Mouse (Mus musculus): Measurements from ENCODE around the gene B3gat1.
A peak's percentile ranks its signal among the peaks of the same experiment; 100 is the strongest.

The B3gat1 gene

DNA sequence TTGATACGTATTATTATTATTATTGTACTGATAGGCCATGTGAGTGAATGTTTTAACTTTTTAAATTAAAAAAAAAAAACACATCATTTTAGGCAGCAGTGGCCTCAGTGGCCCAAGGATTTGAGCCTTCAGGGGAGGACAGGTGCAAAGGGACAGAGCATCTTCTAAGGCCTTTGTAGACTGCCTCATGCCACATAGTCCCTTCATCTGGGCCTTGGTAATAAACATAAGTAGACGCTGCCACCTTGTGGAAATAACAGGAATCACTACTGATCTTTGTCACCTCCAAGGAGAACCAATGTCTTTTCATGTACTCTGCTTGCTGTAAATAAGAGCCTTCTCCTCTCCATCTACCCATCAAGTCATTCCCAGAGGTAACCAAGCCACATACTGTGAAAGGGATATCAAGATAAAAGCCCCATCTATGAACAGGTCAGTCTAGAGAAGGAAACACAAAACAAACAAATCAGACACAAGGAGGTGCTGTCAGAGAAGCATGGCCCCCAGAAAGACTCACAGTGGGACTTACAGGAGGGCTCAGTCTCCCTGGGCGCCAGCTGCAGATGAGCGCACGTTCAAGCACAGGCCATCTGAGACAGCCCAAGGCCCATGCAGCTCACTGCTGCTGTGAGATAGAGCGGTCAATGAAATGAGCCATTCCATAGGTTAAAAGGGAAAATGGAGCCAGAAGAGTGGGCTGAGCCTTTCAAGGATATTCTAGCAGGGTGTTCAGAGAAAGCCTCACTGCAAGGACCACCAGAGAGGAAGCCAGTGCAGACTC lies 42.8 kb downstream of the B3gat1 start:
- peak in 1 of 2 experiments; percentile 76 for DNase-seq (ENCODE audit: low spot score in 2 of 2)

DNA sequence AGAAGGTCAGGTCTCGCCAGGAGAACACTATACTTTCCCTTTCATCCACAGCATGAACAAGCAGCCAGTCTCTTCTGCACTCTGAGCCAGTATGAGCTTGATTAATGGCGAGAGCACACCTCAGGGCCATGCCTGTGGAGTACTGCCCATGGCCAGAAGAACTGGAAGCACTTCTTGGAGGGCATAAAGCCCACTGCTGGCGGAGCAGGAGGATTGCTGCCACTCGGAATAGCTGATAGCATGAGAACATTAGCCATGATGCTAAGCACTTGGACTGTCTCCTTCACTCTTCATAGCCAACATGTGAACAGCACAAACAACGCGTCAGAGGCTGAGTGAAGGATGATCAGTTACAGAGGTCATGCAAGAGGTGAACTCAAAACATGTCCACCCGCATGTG lies 44.9 kb downstream of the B3gat1 start:
- no peak for DNase-seq (ENCODE audit: low spot score in 2 of 2)

DNA sequence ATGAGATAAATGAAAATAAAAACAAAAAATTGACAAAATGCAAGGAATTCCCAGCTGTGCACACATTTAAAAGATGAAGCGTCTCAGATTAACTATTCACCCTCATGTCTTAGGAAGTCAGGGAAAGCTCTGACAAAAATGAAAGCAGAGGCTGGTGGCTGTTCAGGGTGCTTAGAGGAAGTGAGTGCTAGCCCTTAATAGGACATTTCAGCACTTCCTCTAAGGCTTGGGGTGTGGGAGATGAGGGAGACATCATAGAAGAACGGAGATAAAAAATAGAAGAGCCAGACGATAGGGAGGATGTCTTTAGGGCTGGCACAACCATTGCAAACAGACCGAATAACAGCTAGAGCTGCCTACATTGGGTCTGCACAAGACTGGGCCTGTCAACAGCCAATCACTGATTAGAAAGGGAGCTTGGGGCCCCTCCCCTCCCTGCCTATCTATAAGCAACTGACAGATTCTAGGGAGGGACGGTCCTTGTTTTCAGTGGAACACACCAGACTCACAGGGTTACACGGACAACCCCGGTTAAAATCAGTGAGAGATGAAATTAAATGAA lies 50.0 kb downstream of the B3gat1 start:
- DNase-seq (ENCODE audit: low spot score in 2 of 2) = no peak

DNA sequence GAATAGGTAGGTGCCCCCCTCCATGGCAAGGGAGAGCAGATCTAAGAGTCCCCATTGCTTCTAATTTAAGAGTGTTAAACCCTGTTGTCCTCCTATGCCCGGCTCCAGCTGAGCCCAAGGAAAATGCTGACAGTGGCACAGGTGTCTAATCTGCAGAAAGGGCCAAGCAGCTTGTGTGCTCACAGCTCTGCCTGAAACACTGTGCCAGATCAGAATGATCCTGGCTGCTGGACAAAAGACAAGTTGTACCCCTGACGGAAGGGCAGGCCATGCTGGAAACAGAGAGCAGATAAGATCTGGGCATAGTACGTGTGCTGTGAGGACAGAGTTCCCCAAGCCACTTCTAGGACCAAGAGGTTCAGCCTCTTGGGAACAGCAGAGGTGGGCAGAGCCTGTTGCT lies 59.3 kb downstream of the B3gat1 start:
- DNase-seq (ENCODE audit: low spot score in 2 of 2) = no peak

DNA sequence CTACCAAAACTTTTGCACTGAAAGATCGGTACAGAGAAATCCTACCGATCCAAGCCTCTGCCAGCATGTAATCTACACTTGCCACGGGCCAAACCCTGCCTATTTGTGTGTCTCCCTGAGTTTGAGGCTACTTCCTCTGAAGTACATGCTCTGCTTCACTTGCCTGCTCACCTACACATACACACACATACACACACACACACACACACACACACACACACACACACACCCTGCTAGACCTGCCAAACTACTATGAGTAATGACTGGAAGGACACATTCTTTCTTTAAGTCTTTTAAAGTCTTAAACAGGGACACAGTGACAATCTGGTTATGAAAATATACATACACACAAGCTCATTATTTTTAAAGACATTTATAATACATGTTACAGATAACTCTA lies 64.7 kb downstream of the B3gat1 start:
- no peak for DNase-seq (ENCODE audit: low spot score in 2 of 2)

DNA sequence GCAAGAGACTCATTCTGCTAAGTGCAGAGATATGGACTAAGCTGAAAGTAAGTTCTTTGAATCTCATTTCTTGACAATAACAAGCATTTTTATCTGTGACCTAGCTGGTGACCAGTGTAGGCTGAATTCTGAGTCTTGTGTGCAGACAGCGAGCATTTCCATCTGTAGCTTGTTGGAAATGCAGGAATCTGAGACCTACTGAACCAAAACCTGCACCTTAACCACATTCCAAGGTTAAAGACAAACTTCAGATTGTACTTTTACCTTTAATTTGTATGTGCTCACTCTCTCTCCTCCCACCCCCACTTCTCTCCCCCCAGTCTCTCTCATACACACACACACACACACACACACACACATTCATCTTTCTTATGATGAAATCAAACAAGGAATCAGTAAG lies 65.2 kb downstream of the B3gat1 start:
- DNase-seq (ENCODE audit: low spot score in 2 of 2) = no peak

DNA sequence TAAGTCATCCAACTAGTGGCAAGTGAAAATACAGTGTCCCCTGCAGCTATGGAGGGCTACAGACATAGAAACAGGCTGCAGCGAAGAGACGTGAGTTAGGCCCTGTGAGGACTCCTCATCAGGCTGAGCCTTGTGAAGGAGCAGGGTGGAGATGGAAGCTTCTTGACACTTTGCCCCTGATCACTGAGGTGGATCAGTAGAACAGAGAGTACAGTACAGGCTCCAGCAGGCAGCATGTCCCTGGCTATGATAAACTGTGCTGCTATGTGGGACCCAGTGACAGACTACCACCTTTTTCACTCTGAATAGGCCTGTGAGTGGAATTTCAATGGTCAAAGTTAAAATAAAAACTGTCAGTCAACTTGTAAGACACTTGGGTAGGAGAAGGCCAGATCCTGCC lies 66.8 kb downstream of the B3gat1 start:
- no peak for DNase-seq (ENCODE audit: low spot score in 2 of 2)

DNA sequence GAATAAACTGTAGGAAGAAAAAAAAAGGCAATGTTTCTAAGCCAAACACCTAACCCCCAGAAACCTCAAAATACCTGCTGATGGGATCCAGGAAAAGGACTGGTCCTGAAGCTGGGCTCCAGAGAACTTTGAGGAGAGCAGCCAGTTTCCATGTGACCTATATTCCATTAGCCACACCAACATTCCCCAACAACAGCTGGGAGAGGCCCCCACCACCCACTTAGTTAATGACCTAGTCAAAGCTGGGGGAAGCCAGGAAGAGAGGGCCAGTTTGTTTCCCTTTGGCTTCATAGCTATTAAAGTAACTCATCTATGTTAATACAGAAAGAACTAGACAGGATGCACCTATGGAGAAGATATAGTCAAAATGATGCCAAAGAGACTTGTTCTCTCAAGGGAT lies 70.8 kb downstream of the B3gat1 start:
- DNase-seq (ENCODE audit: low spot score in 2 of 2) = no peak

DNA sequence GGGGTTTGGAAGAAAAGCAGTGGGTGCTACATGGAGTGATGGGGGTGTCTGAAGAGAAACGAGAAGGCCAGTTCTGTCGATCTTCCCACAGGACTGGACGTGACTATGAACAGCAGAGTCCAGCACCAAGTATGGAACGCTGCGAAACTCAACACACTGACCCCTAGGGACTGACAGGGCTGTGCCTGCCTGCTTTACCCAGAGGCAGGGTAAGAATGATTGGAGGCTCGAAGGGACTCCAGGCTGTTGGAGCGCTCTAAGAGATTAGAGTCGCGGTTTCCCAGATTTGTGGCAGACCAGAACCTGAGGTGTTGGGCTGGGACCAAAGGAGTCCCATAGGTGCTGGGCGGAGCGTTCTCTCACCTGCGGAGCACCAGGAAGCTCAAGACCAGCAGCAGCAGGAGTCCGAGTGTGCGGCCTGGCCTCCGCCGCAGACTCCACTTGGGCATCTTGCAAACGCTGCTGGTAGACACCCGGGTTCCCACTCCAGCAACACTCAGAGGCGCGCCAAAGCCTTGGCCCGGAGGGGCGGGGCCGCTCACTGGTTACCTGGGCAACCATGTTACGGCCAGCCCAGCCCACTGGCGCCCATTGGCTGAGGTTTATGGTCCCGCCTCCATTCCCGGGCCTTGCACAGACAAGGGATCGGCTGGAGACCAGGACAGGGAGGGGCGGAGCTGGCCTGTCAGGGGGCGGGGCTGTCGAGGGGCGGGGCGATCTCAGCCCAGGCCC lies 72.6 kb downstream of the B3gat1 start, which contains the start of gene Glb1l2:
Gene Glb1l2 (minus strand): TSS at position 534 of the 732 bp plus-strand sequence.
- DNase-seq (ENCODE audit: low spot score in 2 of 2) = peak; percentile 55 to 84

DNA sequence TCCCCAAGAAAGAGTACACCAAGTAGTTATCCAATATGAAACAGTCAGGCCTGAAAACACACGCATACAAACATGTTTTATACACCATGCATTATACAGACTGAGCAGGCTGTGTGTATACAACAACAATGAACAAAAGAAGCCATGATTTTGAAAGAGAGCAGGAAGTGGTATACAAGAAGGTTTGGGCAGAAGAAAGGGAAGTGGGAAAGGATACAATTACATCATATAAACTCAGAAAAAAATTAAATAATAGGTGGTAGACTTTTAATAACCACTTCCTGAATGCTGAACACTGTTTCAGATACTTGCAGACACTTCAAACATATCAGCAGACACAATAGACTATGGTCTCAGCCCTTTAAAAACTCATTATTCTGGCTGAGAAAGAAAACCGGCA lies 75.2 kb downstream of the B3gat1 start:
- DNase-seq (ENCODE audit: low spot score in 2 of 2) = no peak
